Mouse (Mus musculus): ENCODE measurements around the gene Sdk1. TPM values are rescaled to one million over a fixed set of nuclear protein-coding genes. Genes with fewer than 3 reads are reported as not detected.

Gene Sdk1
- total and polyA plus RNA-seq, 3 experiments: 0.04 to 0.87 TPM; not detected in 1

DNA sequence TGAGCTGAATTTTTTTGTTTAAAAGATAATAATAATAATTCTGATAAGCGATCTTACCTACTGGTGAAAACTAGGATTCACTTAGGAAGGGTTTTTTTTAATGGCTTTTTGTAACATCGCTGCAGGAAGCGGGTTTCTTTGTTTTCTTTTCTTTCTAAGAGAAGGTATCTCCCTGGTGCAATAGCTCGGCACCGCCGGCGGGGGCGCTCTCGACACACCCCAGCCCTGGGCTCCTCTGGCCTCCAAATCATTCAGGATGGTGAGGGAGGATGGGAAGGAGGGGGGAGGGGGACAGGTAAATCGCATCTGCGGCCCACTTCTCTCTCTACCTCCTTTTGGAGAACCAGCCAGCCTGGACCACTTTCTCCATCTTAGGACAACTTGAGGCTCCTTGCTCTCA lies 971.0 kb downstream of the Sdk1 start:
- H3K27ac ChIP-seq (ENCODE audit: insufficient read depth, low read depth): no peak overlapping the region
- no peaks in the 10 kb centered on the region for H3K9me3 ChIP-seq (replicated peaks; ENCODE audit: low read length)
- DNase-seq (ENCODE audit: extremely low read depth): no peak
- H3K36me3 ChIP-seq (replicated peaks in 1 of 2; ENCODE audit: control insufficient read depth in 1 of 2, insufficient read depth in 1 of 2, low read length in 1 of 2): no peaks in the 10 kb centered on the region
- no peak overlapping the region for H3K4me3 ChIP-seq (replicated peaks in 1 of 3; ENCODE audit: low read depth in 2 of 3, low read length in 2 of 3, poor library complexity in 1 of 3)
- no peak overlapping the region for H3K9ac ChIP-seq (ENCODE audit: insufficient read depth, low read depth)
- dilution Hi-C loops (cut with MboI; ENCODE audit: extremely low pct_ligation_motif_present, extremely low pct_unique_long_range_greater_than_20kb, low sequenced_read_pairs) (no loop called here), in situ Hi-C loops (cut with MboI; ENCODE audit: low pct_ligation_motif_present, low pct_unique_long_range_greater_than_20kb, low sequenced_read_pairs) (no loop called here)
- H3K4me2 ChIP-seq (ENCODE audit: insufficient read depth, low read depth, poor library complexity, severe bottlenecking): no peak overlapping the region
- H3K79me2 ChIP-seq (replicated peaks; ENCODE audit: control insufficient read depth, extremely low read depth, insufficient read depth, poor library complexity, severe bottlenecking): no peaks in the 10 kb centered on the region
- H3K27me3 ChIP-seq (replicated peaks): peaks cover 41% of the 10 kb centered on the region
- TF ChIP-seq JUN (IDR thresholded peaks at IDR 0.05; ENCODE audit: insufficient read depth, low read depth, low read length): no peak
- no peak for TF ChIP-seq TCF12 (IDR thresholded peaks at IDR 0.05; ENCODE audit: low read depth, low read length)
- no peak for TF ChIP-seq POLR2A (IDR thresholded peaks at IDR 0.05; ENCODE audit: low read depth, low read length)
- no peak for TF ChIP-seq UBTF (IDR thresholded peaks at IDR 0.05; ENCODE audit: low read depth, low read length)
- no peak for TF ChIP-seq PAX5 (IDR thresholded peaks at IDR 0.05; ENCODE audit: low read length)
- no peak for TF ChIP-seq MXI1 (IDR thresholded peaks at IDR 0.05; ENCODE audit: low read depth, low read length)
- no peak for TF ChIP-seq MAX (IDR thresholded peaks at IDR 0.05; ENCODE audit: low read length)
- TF ChIP-seq CHD1 (IDR thresholded peaks at IDR 0.05; ENCODE audit: low read depth, low read length): no peak
- TF ChIP-seq CTCF (conservative IDR thresholded peaks at IDR 0.05 in 1 of 2, IDR thresholded peaks at IDR 0.05 in 1 of 2; ENCODE audit: low read depth in 2 of 2, low read length in 2 of 2): no peak
- no peak for TF ChIP-seq NRF1 (IDR thresholded peaks at IDR 0.05; ENCODE audit: low read depth, low read length)
- no peak for TF ChIP-seq ZMIZ1 (IDR thresholded peaks at IDR 0.05; ENCODE audit: low read depth, low read length)
- no peak for TF ChIP-seq ETS1 (conservative IDR thresholded peaks at IDR 0.05; ENCODE audit: low read depth, low read length)
- TF ChIP-seq NELFE (IDR thresholded peaks at IDR 0.05; ENCODE audit: low read depth, low read length): no peak
- no peak for TF ChIP-seq JUND (conservative IDR thresholded peaks at IDR 0.05; ENCODE audit: low read depth, low read length)
- TF ChIP-seq GABPA (IDR thresholded peaks at IDR 0.05; ENCODE audit: insufficient replicate concordance, low read depth, low read length): no peak
- no peak for TF ChIP-seq MAZ (IDR thresholded peaks at IDR 0.05; ENCODE audit: low read depth, low read length)
- TF ChIP-seq TBP (conservative IDR thresholded peaks at IDR 0.05; ENCODE audit: low read depth, low read length): no peak
- TF ChIP-seq ELF1 (IDR thresholded peaks at IDR 0.05; ENCODE audit: low read depth, low read length): no peak
- H3K4me1 ChIP-seq (ENCODE audit: control insufficient read depth in 1 of 2, insufficient read depth in 2 of 2): peaks cover 0 to 12% of the 10 kb centered on the region in 2 experiments; a peak in 2 of 4 replicates

DNA sequence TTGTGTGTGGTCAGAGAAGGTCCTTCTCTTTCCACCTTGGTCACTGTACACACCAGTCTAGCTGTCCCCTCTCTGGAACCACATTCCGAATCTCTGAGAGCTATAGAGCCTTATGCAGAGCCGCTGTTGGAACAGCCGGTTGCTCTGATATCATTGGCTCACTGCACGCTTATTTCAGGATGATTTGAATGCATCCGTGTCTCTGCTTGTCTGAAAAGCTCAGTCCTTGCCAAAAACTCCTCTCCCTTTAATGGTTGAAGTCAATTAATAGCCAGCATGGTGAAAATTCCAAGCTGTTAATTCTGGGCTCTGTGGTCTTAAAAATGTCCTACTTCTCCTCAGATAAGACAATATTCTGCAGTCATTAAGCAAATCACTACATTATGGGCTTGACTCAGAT lies 974.7 kb downstream of the Sdk1 start:
- no peak for DNase-seq (ENCODE audit: extremely low read depth)
- peaks cover 9% of the 10 kb centered on the region for H3K9me3 ChIP-seq (replicated peaks; ENCODE audit: low read length)
- no peaks in the 10 kb centered on the region for H3K36me3 ChIP-seq (replicated peaks in 1 of 2; ENCODE audit: control insufficient read depth in 1 of 2, insufficient read depth in 1 of 2, low read length in 1 of 2)
- dilution Hi-C loops (cut with MboI; ENCODE audit: extremely low pct_ligation_motif_present, extremely low pct_unique_long_range_greater_than_20kb, low sequenced_read_pairs): no loop called here
- H3K27me3 ChIP-seq (replicated peaks): peaks cover 30% of the 10 kb centered on the region
- no peak overlapping the region for H3K27ac ChIP-seq (ENCODE audit: insufficient read depth, low read depth)
- H3K4me3 ChIP-seq (replicated peaks in 1 of 3; ENCODE audit: low read depth in 2 of 3, low read length in 2 of 3, poor library complexity in 1 of 3): no peak overlapping the region
- in situ Hi-C loops (cut with MboI; ENCODE audit: low pct_ligation_motif_present, low pct_unique_long_range_greater_than_20kb, low sequenced_read_pairs): no loop called here
- no peak overlapping the region for H3K4me2 ChIP-seq (ENCODE audit: insufficient read depth, low read depth, poor library complexity, severe bottlenecking)
- TF ChIP-seq RAD21 (IDR thresholded peaks at IDR 0.05; ENCODE audit: low read depth, low read length) (no peak), PAX5 (IDR thresholded peaks at IDR 0.05; ENCODE audit: low read length) (no peak), CHD2 (IDR thresholded peaks at IDR 0.05; ENCODE audit: low read length) (no peak), CHD1 (IDR thresholded peaks at IDR 0.05; ENCODE audit: low read depth, low read length) (no peak), MEF2A (IDR thresholded peaks at IDR 0.05; ENCODE audit: borderline replicate concordance, low read depth, low read length) (no peak), MAX (IDR thresholded peaks at IDR 0.05; ENCODE audit: low read length) (no peak)
- no peaks in the 10 kb centered on the region for H3K79me2 ChIP-seq (replicated peaks; ENCODE audit: control insufficient read depth, extremely low read depth, insufficient read depth, poor library complexity, severe bottlenecking)
- H3K4me1 ChIP-seq (ENCODE audit: control insufficient read depth in 1 of 2, insufficient read depth in 2 of 2): peaks cover 0 to 7% of the 10 kb centered on the region in 2 experiments; a peak in 2 of 4 replicates
- H3K9ac ChIP-seq (ENCODE audit: insufficient read depth, low read depth): no peak overlapping the region

Data from CH12.LX (cell line).